Mouse (Mus musculus): ENCODE results near the gene Tk2. TPM values are rescaled to one million over a fixed set of nuclear protein-coding genes. Genes with fewer than 3 reads are reported as not detected.

The Tk2 gene
- total RNA-seq, 1 experiment, result 9.8 TPM

- DNase-seq (ENCODE audit: low read depth, low spot score), result no peak
- H3K36me3 ChIP-seq (ENCODE audit: control insufficient read depth, insufficient read depth, low read length, poor library complexity, severe bottlenecking), result peaks cover 26% of the 10 kb centered on the region
- no peak for TF ChIP-seq MAFK (IDR thresholded peaks at IDR 0.05; ENCODE audit: insufficient read depth, low read depth, low read length)
- no peak for TF ChIP-seq CHD2 (IDR thresholded peaks at IDR 0.05; ENCODE audit: low read depth, low read length)
- TF ChIP-seq ZNF384 (IDR thresholded peaks at IDR 0.05; ENCODE audit: low read depth, low read length), result no peak
- TF ChIP-seq HCFC1 (IDR thresholded peaks at IDR 0.05; ENCODE audit: borderline replicate concordance, insufficient read depth, low read length), result no peak
- no peak for TF ChIP-seq ZC3H11A (IDR thresholded peaks at IDR 0.05; ENCODE audit: borderline replicate concordance, low read depth, low read length)
- H3K9ac ChIP-seq (ENCODE audit: insufficient read depth, low read depth, low read length, poor library complexity, severe bottlenecking), result no peak overlapping the region
- no peak overlapping the region for H3K27ac ChIP-seq (ENCODE audit: insufficient read depth, low read depth, low read length, poor library complexity, severe bottlenecking)
- no peak overlapping the region for H3K4me3 ChIP-seq (ENCODE audit: insufficient read depth in 1 of 2, low read depth in 1 of 2, low read length in 2 of 2, poor library complexity in 1 of 2, severe bottlenecking in 1 of 2)
- in situ Hi-C loops (cut with MboI; ENCODE audit: low sequenced_read_pairs in 2 of 2, unreplicated experiment in 2 of 2), result no loop called here
- H3K9me3 ChIP-seq (ENCODE audit: control insufficient read depth, insufficient read depth, low read depth, low read length), result no peaks in the 10 kb centered on the region
- H3K4me1 ChIP-seq (ENCODE audit: control insufficient read depth in 2 of 2, insufficient read depth in 2 of 2, low read length in 2 of 2, poor library complexity in 1 of 2), result no peaks in the 10 kb centered on the region
Measured at GRCm38 (mm10) chr8:104239418-104239861, 8.9 kb downstream of the Tk2 start.

DNA sequence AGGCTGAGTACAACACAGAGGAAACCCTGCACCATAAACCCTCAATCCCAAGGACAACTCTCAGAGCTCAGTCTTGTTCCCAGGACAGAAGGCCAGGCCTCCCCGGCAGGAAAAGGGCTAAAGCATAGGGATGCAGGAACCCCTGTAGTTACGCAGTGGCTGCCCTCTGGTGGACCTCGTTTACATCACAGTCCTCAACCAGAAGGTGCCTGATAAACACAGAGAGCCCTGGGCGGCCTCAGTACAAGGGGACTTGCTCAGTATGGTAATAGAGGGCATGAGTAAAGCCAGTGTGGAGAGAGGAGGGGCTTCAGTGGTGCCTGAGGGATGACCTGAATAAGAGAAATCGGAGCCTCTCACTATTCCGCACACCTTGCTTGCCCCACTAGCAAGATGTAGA is 13.8 kb downstream of the Tk2 start:
- TF ChIP-seq ZC3H11A (IDR thresholded peaks at IDR 0.05; ENCODE audit: borderline replicate concordance, low read depth, low read length) (no peak), MAFK (IDR thresholded peaks at IDR 0.05; ENCODE audit: insufficient read depth, low read depth, low read length) (no peak), ZNF384 (IDR thresholded peaks at IDR 0.05; ENCODE audit: low read depth, low read length) (no peak), HCFC1 (IDR thresholded peaks at IDR 0.05; ENCODE audit: borderline replicate concordance, insufficient read depth, low read length) (no peak), CHD2 (IDR thresholded peaks at IDR 0.05; ENCODE audit: low read depth, low read length) (no peak)
- no peak overlapping the region for H3K27ac ChIP-seq (ENCODE audit: insufficient read depth, low read depth, low read length, poor library complexity, severe bottlenecking)
- in situ Hi-C loops (cut with MboI; ENCODE audit: low sequenced_read_pairs in 2 of 2, unreplicated experiment in 2 of 2), result no loop called here

GRCm38 (mm10) chr8:104232919-104233318 is 15.4 kb downstream of the Tk2 start:
- Histone ChIP-seq H3K4me3 (ENCODE audit: insufficient read depth in 1 of 2, low read depth in 1 of 2, low read length in 2 of 2, poor library complexity in 1 of 2, severe bottlenecking in 1 of 2) (no peak overlapping the region), H3K27ac (ENCODE audit: insufficient read depth, low read depth, low read length, poor library complexity, severe bottlenecking) (no peak overlapping the region), H3K36me3 (ENCODE audit: control insufficient read depth, insufficient read depth, low read length, poor library complexity, severe bottlenecking) (peaks cover 19% of the 10 kb centered on the region; the same call in 1 of the 2 replicates), H3K9me3 (ENCODE audit: control insufficient read depth, insufficient read depth, low read depth, low read length) (no peaks in the 10 kb centered on the region), H3K4me1 (ENCODE audit: control insufficient read depth in 2 of 2, insufficient read depth in 2 of 2, low read length in 2 of 2, poor library complexity in 1 of 2) (no peaks in the 10 kb centered on the region), H3K9ac (ENCODE audit: insufficient read depth, low read depth, low read length, poor library complexity, severe bottlenecking) (no peak overlapping the region)
- DNase-seq (ENCODE audit: low read depth, low spot score), result no peak
- no peak for TF ChIP-seq ZC3H11A (IDR thresholded peaks at IDR 0.05; ENCODE audit: borderline replicate concordance, low read depth, low read length)
- TF ChIP-seq HCFC1 (IDR thresholded peaks at IDR 0.05; ENCODE audit: borderline replicate concordance, insufficient read depth, low read length), result no peak
- TF ChIP-seq CHD2 (IDR thresholded peaks at IDR 0.05; ENCODE audit: low read depth, low read length), result no peak
- no peak for TF ChIP-seq MAFK (IDR thresholded peaks at IDR 0.05; ENCODE audit: insufficient read depth, low read depth, low read length)
- TF ChIP-seq ZNF384 (IDR thresholded peaks at IDR 0.05; ENCODE audit: low read depth, low read length), result no peak
- in situ Hi-C loops (cut with MboI; ENCODE audit: low sequenced_read_pairs in 2 of 2, unreplicated experiment in 2 of 2), result no loop called here

More for the DNA sequence above, 13.8 kb downstream of the Tk2 start:
- no peak overlapping the region for H3K9ac ChIP-seq (ENCODE audit: insufficient read depth, low read depth, low read length, poor library complexity, severe bottlenecking)
- peaks cover 18% of the 10 kb centered on the region for H3K36me3 ChIP-seq (ENCODE audit: control insufficient read depth, insufficient read depth, low read length, poor library complexity, severe bottlenecking)
- no peak for DNase-seq (ENCODE audit: low read depth, low spot score)
- no peak overlapping the region for H3K4me3 ChIP-seq (ENCODE audit: insufficient read depth in 1 of 2, low read depth in 1 of 2, low read length in 2 of 2, poor library complexity in 1 of 2, severe bottlenecking in 1 of 2)
- no peaks in the 10 kb centered on the region for H3K9me3 ChIP-seq (ENCODE audit: control insufficient read depth, insufficient read depth, low read depth, low read length)
- H3K4me1 ChIP-seq (ENCODE audit: control insufficient read depth in 2 of 2, insufficient read depth in 2 of 2, low read length in 2 of 2, poor library complexity in 1 of 2), result no peaks in the 10 kb centered on the region

DNA sequence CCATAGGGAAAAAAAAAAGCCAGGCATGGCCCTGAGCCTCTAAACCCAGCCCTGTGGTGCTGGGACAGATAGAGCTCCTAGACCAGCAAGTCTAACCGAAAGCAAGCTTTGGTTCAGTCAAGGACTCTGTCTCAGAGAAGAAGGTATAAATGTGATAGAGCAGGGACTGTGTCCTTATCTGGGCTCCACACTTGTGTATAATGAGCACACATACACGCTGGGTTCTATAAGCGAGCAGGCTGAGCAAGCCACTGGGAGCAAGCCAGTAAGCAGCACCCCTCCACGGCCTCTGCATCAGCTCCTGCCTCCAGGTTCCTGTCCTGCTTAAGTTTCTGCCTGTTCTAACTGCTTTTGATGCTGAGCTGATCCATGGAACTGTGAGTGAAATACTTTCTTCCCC is 16.3 kb downstream of the Tk2 start:
- H3K4me3 ChIP-seq (ENCODE audit: insufficient read depth in 1 of 2, low read depth in 1 of 2, low read length in 2 of 2, poor library complexity in 1 of 2, severe bottlenecking in 1 of 2), result no peak overlapping the region
- peaks cover 23% of the 10 kb centered on the region for H3K36me3 ChIP-seq (ENCODE audit: control insufficient read depth, insufficient read depth, low read length, poor library complexity, severe bottlenecking)
- H3K27ac ChIP-seq (ENCODE audit: insufficient read depth, low read depth, low read length, poor library complexity, severe bottlenecking), result no peak overlapping the region
- H3K9me3 ChIP-seq (ENCODE audit: control insufficient read depth, insufficient read depth, low read depth, low read length), result no peaks in the 10 kb centered on the region
- no peak for DNase-seq (ENCODE audit: low read depth, low spot score)
- H3K9ac ChIP-seq (ENCODE audit: insufficient read depth, low read depth, low read length, poor library complexity, severe bottlenecking), result no peak overlapping the region
- no peaks in the 10 kb centered on the region for H3K4me1 ChIP-seq (ENCODE audit: control insufficient read depth in 2 of 2, insufficient read depth in 2 of 2, low read length in 2 of 2, poor library complexity in 1 of 2)
- TF ChIP-seq ZNF384 (IDR thresholded peaks at IDR 0.05; ENCODE audit: low read depth, low read length) (no peak), CHD2 (IDR thresholded peaks at IDR 0.05; ENCODE audit: low read depth, low read length) (no peak), HCFC1 (IDR thresholded peaks at IDR 0.05; ENCODE audit: borderline replicate concordance, insufficient read depth, low read length) (no peak), MAFK (IDR thresholded peaks at IDR 0.05; ENCODE audit: insufficient read depth, low read depth, low read length) (no peak)
- in situ Hi-C loops (cut with MboI; ENCODE audit: low sequenced_read_pairs in 2 of 2, unreplicated experiment in 2 of 2), result no loop called here

GRCm38 (mm10) chr8:104230377-104230776 is 18.0 kb downstream of the Tk2 start:
- in situ Hi-C loops (cut with MboI; ENCODE audit: low sequenced_read_pairs in 2 of 2, unreplicated experiment in 2 of 2), result no loop called here
- TF ChIP-seq MAFK (IDR thresholded peaks at IDR 0.05; ENCODE audit: insufficient read depth, low read depth, low read length) (no peak), ZC3H11A (IDR thresholded peaks at IDR 0.05; ENCODE audit: borderline replicate concordance, low read depth, low read length) (no peak), CHD2 (IDR thresholded peaks at IDR 0.05; ENCODE audit: low read depth, low read length) (no peak), HCFC1 (IDR thresholded peaks at IDR 0.05; ENCODE audit: borderline replicate concordance, insufficient read depth, low read length) (no peak), ZNF384 (IDR thresholded peaks at IDR 0.05; ENCODE audit: low read depth, low read length) (no peak)
- peaks cover 25% of the 10 kb centered on the region for H3K36me3 ChIP-seq (ENCODE audit: control insufficient read depth, insufficient read depth, low read length, poor library complexity, severe bottlenecking)
- H3K9ac ChIP-seq (ENCODE audit: insufficient read depth, low read depth, low read length, poor library complexity, severe bottlenecking), result no peak overlapping the region
- no peak overlapping the region for H3K27ac ChIP-seq (ENCODE audit: insufficient read depth, low read depth, low read length, poor library complexity, severe bottlenecking)
- H3K4me1 ChIP-seq (ENCODE audit: control insufficient read depth in 2 of 2, insufficient read depth in 2 of 2, low read length in 2 of 2, poor library complexity in 1 of 2), result no peaks in the 10 kb centered on the region
- no peaks in the 10 kb centered on the region for H3K9me3 ChIP-seq (ENCODE audit: control insufficient read depth, insufficient read depth, low read depth, low read length)
- H3K4me3 ChIP-seq (ENCODE audit: insufficient read depth in 1 of 2, low read depth in 1 of 2, low read length in 2 of 2, poor library complexity in 1 of 2, severe bottlenecking in 1 of 2), result no peak overlapping the region
- DNase-seq (ENCODE audit: low read depth, low spot score), result no peak

Measured in ES-E14 (cell line).